Mouse (Mus musculus): ENCODE results near the gene Ampd1.

DNA sequence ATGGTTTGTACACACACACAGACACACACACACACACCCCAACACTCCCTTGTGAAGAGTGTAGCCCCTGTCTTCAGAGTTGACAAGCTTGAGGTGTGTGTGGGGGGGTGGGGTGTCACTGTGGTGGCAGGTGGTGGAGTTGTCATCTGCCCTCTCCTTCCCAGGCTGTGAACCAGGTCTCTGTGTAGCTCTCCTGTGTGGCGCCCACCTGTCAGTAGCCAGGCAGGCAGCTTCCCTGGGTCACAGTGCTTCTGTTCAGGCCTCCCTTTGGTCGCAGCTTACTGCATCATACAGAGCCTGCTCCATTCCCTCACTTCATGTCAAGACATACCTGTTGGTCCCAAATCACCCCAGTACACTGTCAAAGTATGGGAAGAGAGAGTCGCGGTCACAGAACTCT, 72.0 kb downstream of the Ampd1 start:
- no peak for TF ChIP-seq CTCF (IDR thresholded peaks at IDR 0.05; ENCODE audit: low read depth, low read length)
- TF ChIP-seq GATA1 (IDR thresholded peaks at IDR 0.05; ENCODE audit: borderline replicate concordance, low read length), result no peak

Measured in G1E (cell line).